Mouse (Mus musculus) adrenal gland, adult 8-10 months (tissue): ENCODE data around the gene Rufy4. TPM values are rescaled to one million over a fixed set of nuclear protein-coding genes. Genes with fewer than 3 reads are reported as not detected.

ENCODE experiments used
- DNase-seq: peaks from one replicate; pipeline ENCODE4 v3.0.0; 2022
- total RNA-seq, 4 experiments: library from RNA; stranded (reverse); gene quantifications; 2 replicates each; pipeline ENCODE4 v1.2.4; 2022

Gene Rufy4
- total RNA-seq, 4 experiments from 2014 or later = 1.3 to 4.4 (median 2.8) TPM

GRCm38 (mm10) chr1:74106214-74106613 is 19.1 kb upstream of the Rufy4 start:
- DNase-seq = no peak

- no peak for DNase-seq
Measured at GRCm38 (mm10) chr1:74107931-74108618, 17.3 kb upstream of the Rufy4 start.

GRCm38 (mm10) chr1:74109670-74110069 is 15.7 kb upstream of the Rufy4 start:
- no peak for DNase-seq

GRCm38 (mm10) chr1:74110932-74111695 is 14.2 kb upstream of the Rufy4 start:
- DNase-seq = no peak

- DNase-seq = no peak
Measured at GRCm38 (mm10) chr1:74111696-74112030, 13.7 kb upstream of the Rufy4 start.

GRCm38 (mm10) chr1:74113071-74113470 is 12.3 kb upstream of the Rufy4 start:
- no peak for DNase-seq

- DNase-seq = no peak
Measured at GRCm38 (mm10) chr1:74117876-74118275, 7.5 kb upstream of the Rufy4 start.

GRCm38 (mm10) chr1:74119115-74119514 is 6.2 kb upstream of the Rufy4 start:
- DNase-seq = no peak

GRCm38 (mm10) chr1:74121138-74121537 is 4.2 kb upstream of the Rufy4 start:
- DNase-seq = no peak

GRCm38 (mm10) chr1:74121821-74122576 is 3.3 kb upstream of the Rufy4 start:
- DNase-seq = peak; percentile 50

- no peak for DNase-seq
Measured at GRCm38 (mm10) chr1:74123215-74123614, 2.1 kb upstream of the Rufy4 start.

- DNase-seq = no peak
Measured at GRCm38 (mm10) chr1:74124021-74124981, 1.0 kb upstream of the Rufy4 start, which contains the start of gene Tns1. Gene Tns1 (minus strand): TSS chr1:74124449.

GRCm38 (mm10) chr1:74130883-74131659 is 5.7 kb downstream of the Rufy4 start:
- no peak for DNase-seq

- no peak for DNase-seq
Measured at GRCm38 (mm10) chr1:74132011-74132410, 6.7 kb downstream of the Rufy4 start.

GRCm38 (mm10) chr1:74133954-74134353 is 8.6 kb downstream of the Rufy4 start:
- DNase-seq = no peak

- no peak for DNase-seq
Measured at GRCm38 (mm10) chr1:74135326-74135950, 10.1 kb downstream of the Rufy4 start.

- no peak for DNase-seq
Measured at GRCm38 (mm10) chr1:74139415-74139814, 14.1 kb downstream of the Rufy4 start.

GRCm38 (mm10) chr1:74141781-74142180 is 16.4 kb downstream of the Rufy4 start:
- DNase-seq = no peak

- no peak for DNase-seq
Measured at GRCm38 (mm10) chr1:74149106-74149885, 24.0 kb downstream of the Rufy4 start.

- no peak for DNase-seq
Measured at GRCm38 (mm10) chr1:74150101-74150500, 24.8 kb downstream of the Rufy4 start.
